Mouse (Mus musculus) C2C12 (cell line): ENCODE measurements at regions not wholly inside any gene's neighbourhood (a gene's known extent, or its start where the extent isn't known, plus 50 kb on each side); places are given as distances from the start of the nearest gene placed in this dataset.

Source experiments
- H3K27me3 ChIP-seq: one replicate; pipeline ENCODE4 v1.6.1; 2011; ENCODE audit not compliant: control insufficient read depth, insufficient read depth, insufficient read length
- H3K36me3 ChIP-seq: one replicate; pipeline ENCODE4 v1.6.1; 2011; ENCODE audit not compliant: control insufficient read depth, insufficient read depth
- H3K4me3 ChIP-seq: one replicate; pipeline ENCODE4 v1.5.1; 2011; ENCODE audit warnings: mild to moderate bottlenecking, control low read depth; ENCODE audit not compliant: poor library complexity, insufficient read depth, severe bottlenecking
- H3K79me2 ChIP-seq: one replicate; pipeline ENCODE4 v1.6.1; 2011; ENCODE audit not compliant: control insufficient read depth, insufficient read depth
- H3K79me3 ChIP-seq: one replicate; pipeline ENCODE4 v1.6.1; 2011; ENCODE audit warnings: low read depth, control low read depth
- H3ac ChIP-seq: one replicate; pipeline ENCODE3; 2011; ENCODE audit warnings: low read depth; ENCODE audit not compliant: control insufficient read depth, insufficient read length
- CEBPB ChIP-seq: IDR thresholded peaks from one replicate; pipeline ENCODE4 v1.6.1; 2011; ENCODE audit warnings: low read depth, mild to moderate bottlenecking, control low read depth, moderate library complexity
- CTCF ChIP-seq: IDR thresholded peaks from one replicate; pipeline ENCODE4 v1.5.1; 2011; ENCODE audit not compliant: control insufficient read depth, insufficient read depth, insufficient read length
- FOSL1 ChIP-seq: IDR thresholded peaks from one replicate; pipeline ENCODE4 v1.8.0; 2011; ENCODE audit warnings: mild to moderate bottlenecking, low read length; ENCODE audit not compliant: poor library complexity, insufficient read depth, severe bottlenecking
- MAX ChIP-seq: IDR thresholded peaks from one replicate; pipeline ENCODE4 v1.6.1; 2011; ENCODE audit warnings: mild to moderate bottlenecking, control low read depth
- MYOD1 ChIP-seq: IDR thresholded peaks from one replicate; pipeline ENCODE4 v1.6.1; 2011; ENCODE audit warnings: low read depth; ENCODE audit not compliant: control insufficient read depth, insufficient read length
- MYOG ChIP-seq: IDR thresholded peaks from one replicate; pipeline ENCODE4 v1.6.1; 2011; ENCODE audit not compliant: control insufficient read depth, insufficient read length; ENCODE audit errors: extremely low read depth
- USF1 ChIP-seq: IDR thresholded peaks from one replicate; pipeline ENCODE4 v1.6.1; 2011; ENCODE audit warnings: low read depth, mild to moderate bottlenecking, control low read depth, moderate library complexity

- H3K27me3 ChIP-seq = no peaks in the 10 kb centered on the region
- no peaks in the 10 kb centered on the region for H3K79me3 ChIP-seq
- TF ChIP-seq MYOD1 = no peak
- no peak overlapping the region for H3ac ChIP-seq
- H3K79me2 ChIP-seq = no peaks in the 10 kb centered on the region
- H3K36me3 ChIP-seq = no peaks in the 10 kb centered on the region
- no peak overlapping the region for H3K4me3 ChIP-seq
These were observed 108.3 kb downstream of the Pcdh18 start for GRCm38 (mm10) chr3:49648895-49649175.

- H3ac ChIP-seq = no peak overlapping the region
- H3K36me3 ChIP-seq = no peaks in the 10 kb centered on the region
- TF ChIP-seq USF1 (no peak), MYOD1 (no peak), MYOG (no peak), MAX (no peak), FOSL1 (no peak), CTCF (no peak), CEBPB (no peak)
- no peaks in the 10 kb centered on the region for H3K27me3 ChIP-seq
- H3K79me3 ChIP-seq = no peaks in the 10 kb centered on the region
- H3K79me2 ChIP-seq = no peaks in the 10 kb centered on the region
- no peak overlapping the region for H3K4me3 ChIP-seq
These were observed 108.9 kb downstream of the Pcdh18 start for GRCm38 (mm10) chr3:49648040-49648894.

DNA sequence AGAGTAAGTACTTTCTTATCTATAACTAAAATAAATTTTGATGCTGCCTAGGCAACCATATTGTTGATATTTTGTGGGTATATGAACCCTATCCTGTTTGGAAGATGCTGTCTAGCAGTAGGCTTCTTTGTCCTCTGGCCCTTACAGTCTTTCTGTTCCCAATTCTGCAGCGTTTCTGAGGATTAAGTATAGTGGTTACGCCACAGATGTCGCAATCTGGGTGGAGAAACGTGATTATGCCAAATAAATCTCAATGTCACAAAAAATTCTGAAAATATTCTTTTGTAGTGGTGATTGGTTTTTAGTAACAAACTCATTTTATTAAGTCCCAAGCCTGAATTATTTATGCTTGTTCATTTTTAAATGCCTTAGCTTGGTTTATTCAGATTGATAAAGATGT is 112.1 kb downstream of the Pcdh18 start:
- H3K36me3 ChIP-seq = no peaks in the 10 kb centered on the region
- H3K27me3 ChIP-seq = no peaks in the 10 kb centered on the region
- H3K4me3 ChIP-seq = no peak overlapping the region
- no peaks in the 10 kb centered on the region for H3K79me2 ChIP-seq
- no peaks in the 10 kb centered on the region for H3K79me3 ChIP-seq
- TF ChIP-seq USF1 (no peak), CEBPB (peak; percentile 49)
- no peak overlapping the region for H3ac ChIP-seq

DNA sequence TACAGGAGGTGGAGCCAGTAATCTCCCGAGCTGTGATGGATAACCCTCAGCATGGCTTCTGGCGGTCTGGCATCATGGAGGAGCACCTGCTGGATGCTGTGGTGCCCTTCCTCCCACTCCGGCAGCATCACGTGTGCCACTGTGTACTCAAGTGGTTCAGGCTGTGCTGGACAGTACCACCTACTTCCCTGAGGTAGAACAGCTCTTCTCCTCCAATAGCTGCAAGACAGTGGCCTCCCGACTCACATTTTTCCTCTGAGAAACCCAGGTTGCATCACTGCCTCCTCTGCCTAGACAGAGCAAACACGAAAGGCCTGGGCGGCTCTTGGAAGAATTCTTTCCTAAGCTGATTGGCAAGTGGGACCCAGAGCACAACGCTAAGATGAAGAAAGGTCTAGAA is 113.3 kb downstream of the Pcdh18 start:
- no peaks in the 10 kb centered on the region for H3K27me3 ChIP-seq
- H3K79me3 ChIP-seq = no peaks in the 10 kb centered on the region
- H3ac ChIP-seq = no peak overlapping the region
- no peak for TF ChIP-seq MYOG
- no peak for TF ChIP-seq FOSL1
- no peak for TF ChIP-seq CTCF
- TF ChIP-seq MYOD1 = no peak
- TF ChIP-seq USF1 = no peak
- TF ChIP-seq CEBPB = no peak
- TF ChIP-seq MAX = no peak
- H3K79me2 ChIP-seq = no peaks in the 10 kb centered on the region
- H3K4me3 ChIP-seq = no peak overlapping the region
- H3K36me3 ChIP-seq = no peaks in the 10 kb centered on the region

GRCm38 (mm10) chr3:49641966-49642758 is 115.0 kb downstream of the Pcdh18 start:
- Histone ChIP-seq H3K4me3 (no peak overlapping the region), H3K79me3 (no peaks in the 10 kb centered on the region), H3K36me3 (no peaks in the 10 kb centered on the region), H3K79me2 (no peaks in the 10 kb centered on the region), H3ac (no peak overlapping the region), H3K27me3 (no peaks in the 10 kb centered on the region)
- no peak for TF ChIP-seq CEBPB
- TF ChIP-seq MYOD1 = peak; percentile 42
- TF ChIP-seq FOSL1 = no peak
- TF ChIP-seq MAX = no peak
- TF ChIP-seq USF1 = no peak
- TF ChIP-seq CTCF = no peak
- TF ChIP-seq MYOG = no peak

DNA sequence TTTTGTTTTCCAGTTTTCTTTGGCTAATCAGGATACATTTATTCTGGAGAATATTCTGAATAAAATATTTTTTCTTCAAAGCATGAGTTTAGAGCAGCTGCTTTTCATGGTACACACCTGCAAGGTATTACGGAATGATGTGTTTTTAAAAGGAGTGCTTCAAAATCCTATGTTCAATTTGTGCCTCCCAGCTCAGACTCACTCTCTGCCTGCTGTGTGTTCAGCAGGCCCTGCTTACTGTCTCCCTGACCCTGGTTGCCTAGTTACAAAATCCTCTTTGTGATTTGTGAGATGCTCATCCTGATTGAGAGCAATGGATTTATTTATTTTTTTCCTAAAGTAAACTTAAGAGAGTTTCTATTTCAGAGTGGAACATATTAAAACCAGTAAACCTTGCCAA is 115.7 kb downstream of the Pcdh18 start:
- no peaks in the 10 kb centered on the region for H3K79me3 ChIP-seq
- no peaks in the 10 kb centered on the region for H3K27me3 ChIP-seq
- no peak overlapping the region for H3K4me3 ChIP-seq
- TF ChIP-seq CTCF = no peak
- TF ChIP-seq MYOG = no peak
- no peak for TF ChIP-seq MYOD1
- no peak for TF ChIP-seq FOSL1
- no peak for TF ChIP-seq CEBPB
- no peak for TF ChIP-seq USF1
- TF ChIP-seq MAX = no peak
- no peak overlapping the region for H3ac ChIP-seq
- no peaks in the 10 kb centered on the region for H3K36me3 ChIP-seq
- H3K79me2 ChIP-seq = no peaks in the 10 kb centered on the region
